Mouse (Mus musculus) thymus, postnatal 0 days (tissue): ENCODE data around the gene Nthl1. TPM values are rescaled to one million over a fixed set of nuclear protein-coding genes. Genes with fewer than 3 reads are reported as not detected.

Experiments
- microRNA-seq: library from miRNA; unstranded; fragments of <30 nt; microRNA quantifications from one replicate; pipeline ENCODE4, GENCODE M21; 2016; ENCODE audit warnings: borderline number of aligned reads
- polyA plus RNA-seq: library from polyadenylated mRNA; unstranded; fragments of >200 nt; fragmentation: Nextera tagmentation; extraction: Ambion mirVana; gene quantifications from 2 replicates; pipeline ENCODE4 v1.2.1, GENCODE M21; 2015

Nthl1 gene
- polyA plus RNA-seq, 1 experiment from 2014 or later, result 8.2 TPM

Small RNA genes lying within 50 kb of the gene (microRNA-seq; reads per million reads assigned to microRNA genes)
- gene Gm24589, result not detected

Other genes with a start within 250 kb of the Nthl1 start
- gene Rnps1, start 218.1 kb upstream of the Nthl1 start, polyA plus RNA-seq, result 232 and 240 TPM in 2 replicates
- gene Eci1, start 206.0 kb upstream of the Nthl1 start, polyA plus RNA-seq, result 23.2 and 31.3 TPM in 2 replicates
- 1.7 and 1.9 TPM in 2 replicates for gene Dnase1l2, start 189.6 kb upstream of the Nthl1 start, polyA plus RNA-seq
- gene E4f1, start 162.4 kb upstream of the Nthl1 start, polyA plus RNA-seq, result 12.2 and 24.5 TPM in 2 replicates
- 55.7 and 57.4 TPM in 2 replicates for gene Pgp, start 162.3 kb upstream of the Nthl1 start, polyA plus RNA-seq
- gene Bricd5, start 158.8 kb upstream of the Nthl1 start, polyA plus RNA-seq, result 0.18 TPM in 1 of 2 replicates, not detected in the other
- gene Mlst8, start 153.6 kb upstream of the Nthl1 start, polyA plus RNA-seq, result 18.6 and 19.2 TPM in 2 replicates
- gene Caskin1, start 144.1 kb upstream of the Nthl1 start, polyA plus RNA-seq, result 0.10 and 0.19 TPM in 2 replicates
- gene Traf7, start 104.7 kb upstream of the Nthl1 start, polyA plus RNA-seq, result 59.9 and 64.3 TPM in 2 replicates
- 1.5 and 2.4 TPM in 2 replicates for gene Rab26, start 98.5 kb upstream of the Nthl1 start, polyA plus RNA-seq
- gene Pkd1, start 82.8 kb upstream of the Nthl1 start, polyA plus RNA-seq, result 4.6 and 6.4 TPM in 2 replicates
- gene Tsc2, start 50 bp upstream of the Nthl1 start, polyA plus RNA-seq, result 25.0 and 26.0 TPM in 2 replicates
- gene Slc9a3r2, start 17.6 kb downstream of the Nthl1 start, polyA plus RNA-seq, result 11.3 and 11.9 TPM in 2 replicates
- gene Npw, start 25.8 kb downstream of the Nthl1 start, polyA plus RNA-seq, result 0.21 TPM in 1 of 2 replicates, not detected in the other
- gene Zfp598, start 37.0 kb downstream of the Nthl1 start, polyA plus RNA-seq, result 11.6 and 14.5 TPM in 2 replicates
- 0.09 and 0.13 TPM in 2 replicates for gene Syngr3, start 57.3 kb downstream of the Nthl1 start, polyA plus RNA-seq
- gene Gfer, start 63.5 kb downstream of the Nthl1 start, polyA plus RNA-seq, result 36.0 and 36.2 TPM in 2 replicates
- gene Noxo1, start 63.6 kb downstream of the Nthl1 start, polyA plus RNA-seq, result 2.3 and 3.0 TPM in 2 replicates
- 65.9 TPM in 2 replicates for gene Tbl3, start 75.0 kb downstream of the Nthl1 start, polyA plus RNA-seq
- 0.13 TPM in 1 of 2 replicates, not detected in the other for gene Rnf151, start 85.4 kb downstream of the Nthl1 start, polyA plus RNA-seq
- 1,372 and 1,374 TPM in 2 replicates for gene Rps2, start 85.4 kb downstream of the Nthl1 start, polyA plus RNA-seq
- gene Ndufb10, start 91.8 kb downstream of the Nthl1 start, polyA plus RNA-seq, result 304 and 335 TPM in 2 replicates
- 0.82 and 1.6 TPM in 2 replicates for gene Rpl3l, start 95.1 kb downstream of the Nthl1 start, polyA plus RNA-seq
- 48.7 and 53.4 TPM in 2 replicates for gene Msrb1, start 104.0 kb downstream of the Nthl1 start, polyA plus RNA-seq
- gene Hs3st6, start 120.3 kb downstream of the Nthl1 start, polyA plus RNA-seq, result 0.25 and 0.40 TPM in 2 replicates
- gene Meiob, start 171.6 kb downstream of the Nthl1 start, polyA plus RNA-seq, result 0.17 and 0.23 TPM in 2 replicates
- 65.8 and 74.0 TPM in 2 replicates for gene Hagh, start 207.5 kb downstream of the Nthl1 start, polyA plus RNA-seq
- 11.0 and 12.8 TPM in 2 replicates for gene Fahd1, start 217.7 kb downstream of the Nthl1 start, polyA plus RNA-seq
- gene Igfals, start 233.3 kb downstream of the Nthl1 start, polyA plus RNA-seq, result 2.1 and 2.4 TPM in 2 replicates